ENCODE assay signal across 31 mouse cellular contexts in the genomic region with DNA sequence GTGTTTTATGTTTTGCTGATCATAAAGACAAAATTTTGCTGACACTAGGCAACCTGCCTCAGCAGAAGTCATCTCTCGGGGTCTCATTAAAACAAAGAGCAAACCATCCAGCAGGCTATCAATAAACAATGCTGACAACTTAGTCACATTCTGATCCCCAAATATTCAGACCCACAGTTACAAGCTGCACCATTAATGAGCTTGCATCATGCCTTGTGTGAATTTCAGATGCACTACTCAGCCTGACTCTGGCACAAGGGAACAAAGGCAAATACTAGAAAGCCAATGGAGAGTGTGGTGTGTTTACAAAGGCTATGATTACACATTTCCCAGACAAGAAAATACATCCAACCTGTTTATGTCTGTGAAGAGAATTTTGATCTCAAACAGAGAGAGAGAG. TPM values are rescaled to one million over a fixed set of nuclear protein-coding genes. Genes with fewer than 3 reads are reported as not detected.
DNase-seq lines count a peak whose midpoint lies in the region; ATAC-seq lines count a peak whose summit lies in the region.
"Had no signal": no experiment of that assay in that cellular context is flagged by ENCODE, and none has a peak within 500 bp of the region (broad histone marks: within the 10 kb centered on the region; RNA-seq: fewer than 3 reads in every experiment).

No protein-coding gene starts in this region.

- no peak overlapping the region for H3K4me2 ChIP-seq in hindbrain, embryonic 15.5 days
- no peak overlapping the region for H3K4me2 ChIP-seq in hindbrain, embryonic 13.5 days
- no peak overlapping the region for H3K4me2 ChIP-seq in midbrain, embryonic 14.5 days (ENCODE audit: low read length)
- H3K4me2 ChIP-seq in midbrain, embryonic 15.5 days: no peak overlapping the region
- H3K4me2 ChIP-seq: embryonic facial prominence, embryonic 13.5 days; forebrain, embryonic 12.5 days; forebrain, embryonic 15.5 days; heart, embryonic 13.5 days; hindbrain, embryonic 12.5 days had no signal

- no peak overlapping the region for H3K27ac ChIP-seq in hindbrain, embryonic 15.5 days (replicated peaks)
- no peak overlapping the region for H3K27ac ChIP-seq in hindbrain, embryonic 13.5 days
- H3K27ac ChIP-seq in midbrain, embryonic 14.5 days (replicated peaks; ENCODE audit: low read depth, low read length): no peak overlapping the region
- no peak overlapping the region for H3K27ac ChIP-seq in midbrain, embryonic 10.5 days (replicated peaks)
- no peak overlapping the region for H3K27ac ChIP-seq in midbrain, embryonic 15.5 days
- H3K27ac ChIP-seq: embryonic facial prominence, embryonic 10.5 days; embryonic facial prominence, embryonic 13.5 days; forebrain, embryonic 12.5 days; forebrain, embryonic 15.5 days; heart, adult 2 months; heart, embryonic 10.5 days; heart, embryonic 13.5 days; hindbrain, embryonic 12.5 days had no signal

- H3K4me3 ChIP-seq in hindbrain, embryonic 15.5 days: no peak overlapping the region
- no peak overlapping the region for H3K4me3 ChIP-seq in hindbrain, embryonic 13.5 days
- H3K4me3 ChIP-seq in midbrain, embryonic 14.5 days (replicated peaks; ENCODE audit: low read depth, low read length): no peak overlapping the region
- H3K4me3 ChIP-seq in midbrain, embryonic 10.5 days: no peak overlapping the region
- no peak overlapping the region for H3K4me3 ChIP-seq in midbrain, embryonic 15.5 days
- H3K4me3 ChIP-seq: embryonic facial prominence, embryonic 10.5 days; embryonic facial prominence, embryonic 13.5 days; erythroblast, embryonic 14.5 days; forebrain, embryonic 12.5 days; forebrain, embryonic 15.5 days; heart, adult 2 months; heart, embryonic 10.5 days; heart, embryonic 13.5 days; hindbrain, embryonic 12.5 days had no signal

- DNase-seq in midbrain, embryonic 14.5 days: peak; percentile 29
- DNase-seq in midbrain, embryonic 10.5 days (ENCODE audit: low spot score): no peak
- no peak for DNase-seq in frontal cortex, adult 2 months (ENCODE audit: extremely low spot score in 1 of 2, low spot score in 1 of 2)
- no peak for DNase-seq in urinary bladder, adult 2 months (ENCODE audit: low spot score)
- DNase-seq: adrenal gland, postnatal 10 days; B cell, adult 2 months; cerebellum, adult 11-12 months; cerebellum, adult 8-10 months; cerebellum, postnatal 10 days; cerebellum, postnatal 36 days; embryo, embryonic 11 days; gastrocnemius, postnatal 10 days; gastrocnemius, postnatal 36 days; heart, adult 2 months; heart, postnatal 14 days; heart, postnatal 4 days had no signal

- no peaks in the 10 kb centered on the region for H3K9me3 ChIP-seq in hindbrain, embryonic 15.5 days
- H3K9me3 ChIP-seq in hindbrain, embryonic 13.5 days: no peaks in the 10 kb centered on the region
- H3K9me3 ChIP-seq in midbrain, embryonic 14.5 days (ENCODE audit: control insufficient read depth, low read length): no peaks in the 10 kb centered on the region
- no peaks in the 10 kb centered on the region for H3K9me3 ChIP-seq in midbrain, embryonic 10.5 days (replicated peaks)
- no peaks in the 10 kb centered on the region for H3K9me3 ChIP-seq in midbrain, embryonic 15.5 days
- H3K9me3 ChIP-seq: embryonic facial prominence, embryonic 10.5 days; embryonic facial prominence, embryonic 13.5 days; forebrain, embryonic 12.5 days; forebrain, embryonic 15.5 days; G1E; heart, embryonic 10.5 days; heart, embryonic 13.5 days; hindbrain, embryonic 12.5 days had no signal

- no peaks in the 10 kb centered on the region for H3K27me3 ChIP-seq in hindbrain, embryonic 15.5 days
- no peaks in the 10 kb centered on the region for H3K27me3 ChIP-seq in hindbrain, embryonic 13.5 days
- no peaks in the 10 kb centered on the region for H3K27me3 ChIP-seq in midbrain, embryonic 14.5 days (ENCODE audit: control insufficient read depth, insufficient read depth, low read length)
- no peaks in the 10 kb centered on the region for H3K27me3 ChIP-seq in midbrain, embryonic 10.5 days (ENCODE audit: low read depth, poor library complexity, severe bottlenecking)
- H3K27me3 ChIP-seq in midbrain, embryonic 15.5 days (replicated peaks): no peaks in the 10 kb centered on the region
- H3K27me3 ChIP-seq: embryonic facial prominence, embryonic 13.5 days; forebrain, embryonic 12.5 days; forebrain, embryonic 15.5 days; heart, embryonic 13.5 days; hindbrain, embryonic 12.5 days had no signal

- no peaks in the 10 kb centered on the region for H3K4me1 ChIP-seq in hindbrain, embryonic 15.5 days (replicated peaks)
- no peaks in the 10 kb centered on the region for H3K4me1 ChIP-seq in hindbrain, embryonic 13.5 days (replicated peaks)
- H3K4me1 ChIP-seq in midbrain, embryonic 14.5 days (ENCODE audit: control insufficient read depth, insufficient read depth, low read length): no peaks in the 10 kb centered on the region
- H3K4me1 ChIP-seq in midbrain, embryonic 10.5 days: no peaks in the 10 kb centered on the region
- no peaks in the 10 kb centered on the region for H3K4me1 ChIP-seq in midbrain, embryonic 15.5 days
- H3K4me1 ChIP-seq: embryonic facial prominence, embryonic 10.5 days; embryonic facial prominence, embryonic 13.5 days; forebrain, embryonic 12.5 days; forebrain, embryonic 15.5 days; heart, embryonic 10.5 days; hindbrain, embryonic 12.5 days had no signal

- no peaks in the 10 kb centered on the region for H3K36me3 ChIP-seq in hindbrain, embryonic 15.5 days
- H3K36me3 ChIP-seq in hindbrain, embryonic 13.5 days: no peaks in the 10 kb centered on the region
- H3K36me3 ChIP-seq in midbrain, embryonic 14.5 days (ENCODE audit: control insufficient read depth, insufficient read depth, low read length): no peaks in the 10 kb centered on the region
- H3K36me3 ChIP-seq in midbrain, embryonic 10.5 days: no peaks in the 10 kb centered on the region
- H3K36me3 ChIP-seq in midbrain, embryonic 15.5 days (replicated peaks): no peaks in the 10 kb centered on the region
- H3K36me3 ChIP-seq: embryonic facial prominence, embryonic 10.5 days; embryonic facial prominence, embryonic 13.5 days; forebrain, embryonic 12.5 days; forebrain, embryonic 15.5 days; G1E; heart, embryonic 10.5 days; heart, embryonic 13.5 days; hindbrain, embryonic 12.5 days had no signal

- ATAC-seq in hindbrain, embryonic 15.5 days (ENCODE audit: low FRiP score, low read depth): peak; percentile 51; the same call in 1 of the 2 replicates
- no peak for ATAC-seq in hindbrain, embryonic 13.5 days (ENCODE audit: low FRiP score)
- no peak for ATAC-seq in midbrain, embryonic 14.5 days (ENCODE audit: low FRiP score, low TSS enrichment)
- ATAC-seq in midbrain, embryonic 15.5 days (replicated peaks): peak; percentile 88
- ATAC-seq: forebrain, embryonic 15.5 days; inflammation-experienced regulatory T-cells, adult 6 months; Patski had no signal

- WGBS in hindbrain, embryonic 15.5 days: 90% methylated on average over 1 of the region's 1 CpGs
- WGBS in hindbrain, embryonic 13.5 days: 71% methylated on average over 1 of the region's 1 CpGs
- 74% methylated on average over 1 of the region's 1 CpGs for WGBS in midbrain, embryonic 14.5 days
- 84% methylated on average over 1 of the region's 1 CpGs for WGBS in midbrain, embryonic 10.5 days
- 57% methylated on average over 1 of the region's 1 CpGs for WGBS in midbrain, embryonic 15.5 days

- no peak overlapping the region for H3K9ac ChIP-seq in hindbrain, embryonic 15.5 days
- no peak overlapping the region for H3K9ac ChIP-seq in hindbrain, embryonic 13.5 days
- H3K9ac ChIP-seq in midbrain, embryonic 14.5 days (replicated peaks; ENCODE audit: low read length): no peak overlapping the region
- no peak overlapping the region for H3K9ac ChIP-seq in midbrain, embryonic 15.5 days
- H3K9ac ChIP-seq: embryonic facial prominence, embryonic 13.5 days; forebrain, embryonic 12.5 days; forebrain, embryonic 15.5 days; heart, embryonic 13.5 days; hindbrain, embryonic 12.5 days had no signal

RNA-seq across cellular contexts. Expression of a gene that starts 5.5 kb away (rescaled TPM):
- 0.13 and 0.16 TPM in 2 replicates for polyA plus RNA-seq in hindbrain, embryonic 15.5 days (2015; fragmentation: Nextera tagmentation; extraction: Ambion mirVana)
- polyA plus RNA-seq in hindbrain, embryonic 13.5 days (2015; fragmentation: Nextera tagmentation; extraction: Ambion mirVana): 0.13 and 0.16 TPM in 2 replicates
- polyA plus RNA-seq in midbrain, embryonic 14.5 days (2014; fragmentation: Nextera tagmentation; extraction: Ambion mirVana): 0.32 and 0.37 TPM in 2 replicates
- polyA plus RNA-seq in midbrain, embryonic 10.5 days (2016; fragmentation: Nextera tagmentation; extraction: Ambion mirVana): 0.11 and 0.21 TPM in 2 replicates
- polyA plus RNA-seq in midbrain, embryonic 15.5 days (2015; fragmentation: Nextera tagmentation; extraction: Ambion mirVana): 0.19 and 0.35 TPM in 2 replicates
- 0.11 TPM in 1 of 2 replicates, not detected in the other for polyA plus RNA-seq in frontal cortex, adult 2 months (2012; rRNA removed)
- polyA plus RNA-seq in urinary bladder, adult 2 months (2012; rRNA removed): 1.4 and 3.3 TPM in 2 replicates
- polyA plus RNA-seq: cortical plate, adult 2 months; erythroblast, embryonic 14.5 days; G1E; inflammation-experienced regulatory T-cells, adult 6 months; Patski had no signal

RNA-seq across cellular contexts. Expression of a gene that starts 17.1 kb away (rescaled TPM):
- 1.0 and 1.2 TPM in 2 replicates for polyA plus RNA-seq in hindbrain, embryonic 15.5 days (2015; fragmentation: Nextera tagmentation; extraction: Ambion mirVana)
- 3.2 and 4.8 TPM in 2 replicates for polyA plus RNA-seq in hindbrain, embryonic 13.5 days (2015; fragmentation: Nextera tagmentation; extraction: Ambion mirVana)
- polyA plus RNA-seq in midbrain, embryonic 14.5 days (2014; fragmentation: Nextera tagmentation; extraction: Ambion mirVana): 0.93 and 1.9 TPM in 2 replicates
- polyA plus RNA-seq in midbrain, embryonic 10.5 days (2016; fragmentation: Nextera tagmentation; extraction: Ambion mirVana): 12.0 and 20.7 TPM in 2 replicates
- polyA plus RNA-seq in midbrain, embryonic 15.5 days (2015; fragmentation: Nextera tagmentation; extraction: Ambion mirVana): 0.97 and 1.6 TPM in 2 replicates
- polyA plus RNA-seq in frontal cortex, adult 2 months (2012; rRNA removed): 0.15 TPM in 1 of 2 replicates, not detected in the other
- 0.03 TPM in 1 of 2 replicates, not detected in the other for polyA plus RNA-seq in urinary bladder, adult 2 months (2012; rRNA removed)
- polyA plus RNA-seq: erythroblast, embryonic 14.5 days; G1E; Patski had no signal

RNA-seq across cellular contexts. Expression of a gene that starts 28.5 kb away (rescaled TPM):
- 0.26 and 0.71 TPM in 2 replicates for polyA plus RNA-seq in hindbrain, embryonic 15.5 days (2015; fragmentation: Nextera tagmentation; extraction: Ambion mirVana)
- 0.21 and 0.41 TPM in 2 replicates for polyA plus RNA-seq in hindbrain, embryonic 13.5 days (2015; fragmentation: Nextera tagmentation; extraction: Ambion mirVana)
- 0.16 and 0.32 TPM in 2 replicates for polyA plus RNA-seq in midbrain, embryonic 14.5 days (2014; fragmentation: Nextera tagmentation; extraction: Ambion mirVana)
- polyA plus RNA-seq in midbrain, embryonic 10.5 days (2016; fragmentation: Nextera tagmentation; extraction: Ambion mirVana): not detected in 2 replicates
- 0.14 and 0.37 TPM in 2 replicates for polyA plus RNA-seq in midbrain, embryonic 15.5 days (2015; fragmentation: Nextera tagmentation; extraction: Ambion mirVana)
- 0.13 and 0.22 TPM in 2 replicates for polyA plus RNA-seq in frontal cortex, adult 2 months (2012; rRNA removed)
- polyA plus RNA-seq in urinary bladder, adult 2 months (2012; rRNA removed): 0.18 and 0.19 TPM in 2 replicates
- polyA plus RNA-seq: embryonic facial prominence, embryonic 10.5 days; embryonic facial prominence, embryonic 13.5 days; erythroblast, embryonic 14.5 days; forebrain, embryonic 12.5 days; G1E; hindbrain, embryonic 12.5 days; inflammation-experienced regulatory T-cells, adult 6 months; Patski had no signal

RNA-seq across cellular contexts. Expression of a gene that starts 37.6 kb away (rescaled TPM):
- polyA plus RNA-seq in hindbrain, embryonic 15.5 days (2015; fragmentation: Nextera tagmentation; extraction: Ambion mirVana): 1.9 and 2.2 TPM in 2 replicates
- polyA plus RNA-seq in hindbrain, embryonic 13.5 days (2015; fragmentation: Nextera tagmentation; extraction: Ambion mirVana): 1.3 and 1.9 TPM in 2 replicates
- 1.9 and 2.1 TPM in 2 replicates for polyA plus RNA-seq in midbrain, embryonic 14.5 days (2014; fragmentation: Nextera tagmentation; extraction: Ambion mirVana)
- polyA plus RNA-seq in midbrain, embryonic 10.5 days (2016; fragmentation: Nextera tagmentation; extraction: Ambion mirVana): 0.42 and 0.68 TPM in 2 replicates
- 1.6 TPM in 2 replicates for polyA plus RNA-seq in midbrain, embryonic 15.5 days (2015; fragmentation: Nextera tagmentation; extraction: Ambion mirVana)
- polyA plus RNA-seq in frontal cortex, adult 2 months (2012; rRNA removed): 1.4 and 1.9 TPM in 2 replicates
- 1.3 TPM in 2 replicates for polyA plus RNA-seq in urinary bladder, adult 2 months (2012; rRNA removed)
- polyA plus RNA-seq: erythroblast, embryonic 14.5 days; G1E; inflammation-experienced regulatory T-cells, adult 6 months; Patski had no signal

Comparison
In these comparisons a context has a peak if more than half of its experiments do, and no peak if none do; other contexts are left out.
1. ATAC-seq: peak in hindbrain, embryonic 15.5 days (single experiment) and midbrain, embryonic 15.5 days (single experiment); none in hindbrain, embryonic 13.5 days (single experiment) and midbrain, embryonic 14.5 days (single experiment).